Mouse (Mus musculus): ENCODE measurements around the gene Tbc1d2. TPM values are rescaled to one million over a fixed set of nuclear protein-coding genes. Genes with fewer than 3 reads are reported as not detected.

Gene Tbc1d2
- polyA plus RNA-seq, 1 experiment, result 3.0 TPM

- 88% methylated on average over 5 of the region's 5 CpGs for WGBS
- H3K27ac ChIP-seq (ENCODE audit: insufficient read depth, low read length), result no peak overlapping the region
- H3K4me3 ChIP-seq (replicated peaks; ENCODE audit: insufficient read depth, low read depth, low read length), result no peak overlapping the region
- H3K4me1 ChIP-seq (ENCODE audit: control insufficient read depth, insufficient read depth, low read length), result peaks cover 12% of the 10 kb centered on the region
- no peaks in the 10 kb centered on the region for H3K27me3 ChIP-seq (ENCODE audit: control insufficient read depth, insufficient read depth, low read length)
- no peak for TF ChIP-seq CTCF (IDR thresholded peaks at IDR 0.05; ENCODE audit: borderline replicate concordance, insufficient read depth, low read depth, low read length)
- no peak for TF ChIP-seq POLR2A (IDR thresholded peaks at IDR 0.05; ENCODE audit: borderline replicate concordance, insufficient read depth, low read length)
- no peak for DNase-seq
Measured at GRCm38 (mm10) chr4:46562037-46562436, 88.0 kb downstream of the Tbc1d2 start.

GRCm38 (mm10) chr4:46560069-46560705 is 89.8 kb downstream of the Tbc1d2 start:
- DNase-seq, result no peak
- Histone ChIP-seq H3K27ac (ENCODE audit: insufficient read depth, low read length) (no peak overlapping the region), H3K27me3 (ENCODE audit: control insufficient read depth, insufficient read depth, low read length) (no peaks in the 10 kb centered on the region), H3K4me1 (ENCODE audit: control insufficient read depth, insufficient read depth, low read length) (peaks cover 18% of the 10 kb centered on the region), H3K4me3 (replicated peaks; ENCODE audit: insufficient read depth, low read depth, low read length) (no peak overlapping the region)
- WGBS, result 82% methylated on average over 14 of the region's 14 CpGs
- no peak for TF ChIP-seq POLR2A (IDR thresholded peaks at IDR 0.05; ENCODE audit: borderline replicate concordance, insufficient read depth, low read length)
- TF ChIP-seq CTCF (IDR thresholded peaks at IDR 0.05; ENCODE audit: borderline replicate concordance, insufficient read depth, low read depth, low read length), result no peak

GRCm38 (mm10) chr4:46558672-46559667 is 91.0 kb downstream of the Tbc1d2 start:
- no peak for DNase-seq
- Histone ChIP-seq H3K27ac (ENCODE audit: insufficient read depth, low read length) (no peak overlapping the region), H3K27me3 (ENCODE audit: control insufficient read depth, insufficient read depth, low read length) (no peaks in the 10 kb centered on the region), H3K4me1 (ENCODE audit: control insufficient read depth, insufficient read depth, low read length) (peaks cover 23% of the 10 kb centered on the region), H3K4me3 (replicated peaks; ENCODE audit: insufficient read depth, low read depth, low read length) (no peak overlapping the region)
- TF ChIP-seq POLR2A (IDR thresholded peaks at IDR 0.05; ENCODE audit: borderline replicate concordance, insufficient read depth, low read length) (no peak), CTCF (IDR thresholded peaks at IDR 0.05; ENCODE audit: borderline replicate concordance, insufficient read depth, low read depth, low read length) (no peak)
- whole genome bisulfite sequencing, result 80% methylated on average over 22 of the region's 22 CpGs

GRCm38 (mm10) chr4:46556933-46557332 is 93.1 kb downstream of the Tbc1d2 start:
- no peak overlapping the region for H3K27ac ChIP-seq (ENCODE audit: insufficient read depth, low read length)
- TF ChIP-seq POLR2A (IDR thresholded peaks at IDR 0.05; ENCODE audit: borderline replicate concordance, insufficient read depth, low read length) (no peak), CTCF (IDR thresholded peaks at IDR 0.05; ENCODE audit: borderline replicate concordance, insufficient read depth, low read depth, low read length) (no peak)
- no peak for DNase-seq
- no peak overlapping the region for H3K4me3 ChIP-seq (replicated peaks; ENCODE audit: insufficient read depth, low read depth, low read length)
- H3K4me1 ChIP-seq (ENCODE audit: control insufficient read depth, insufficient read depth, low read length), result peaks cover 23% of the 10 kb centered on the region
- H3K27me3 ChIP-seq (ENCODE audit: control insufficient read depth, insufficient read depth, low read length), result no peaks in the 10 kb centered on the region
- WGBS, result 76% methylated on average over 3 of the region's 3 CpGs

GRCm38 (mm10) chr4:46555762-46556161 is 94.2 kb downstream of the Tbc1d2 start:
- 68% methylated on average over 9 of the region's 9 CpGs for WGBS
- no peak overlapping the region for H3K27ac ChIP-seq (ENCODE audit: insufficient read depth, low read length)
- TF ChIP-seq CTCF (IDR thresholded peaks at IDR 0.05; ENCODE audit: borderline replicate concordance, insufficient read depth, low read depth, low read length) (no peak), POLR2A (IDR thresholded peaks at IDR 0.05; ENCODE audit: borderline replicate concordance, insufficient read depth, low read length) (no peak)
- no peaks in the 10 kb centered on the region for H3K27me3 ChIP-seq (ENCODE audit: control insufficient read depth, insufficient read depth, low read length)
- no peak for DNase-seq
- no peak overlapping the region for H3K4me3 ChIP-seq (replicated peaks; ENCODE audit: insufficient read depth, low read depth, low read length)
- peaks cover 31% of the 10 kb centered on the region for H3K4me1 ChIP-seq (ENCODE audit: control insufficient read depth, insufficient read depth, low read length)

Other genes starting within 250 kb of the Tbc1d2 start
- 0.14 and 0.16 TPM in 2 replicates for gene Hemgn, start 236.7 kb downstream of the Tbc1d2 start, polyA plus RNA-seq (2012; rRNA removed)
- 44.9 and 51.8 TPM in 2 replicates for gene Anp32b, start 199.3 kb downstream of the Tbc1d2 start, polyA plus RNA-seq (2012; rRNA removed)
- gene Nans, start 161.0 kb downstream of the Tbc1d2 start, polyA plus RNA-seq (2012; rRNA removed), result 29.0 and 30.3 TPM in 2 replicates
- 0.69 and 1.1 TPM in 2 replicates for gene Trim14, start 114.1 kb downstream of the Tbc1d2 start, polyA plus RNA-seq (2012; rRNA removed)
- 26.6 and 28.8 TPM in 2 replicates for gene Coro2a, start 48.0 kb downstream of the Tbc1d2 start, polyA plus RNA-seq (2012; rRNA removed)